Mouse (Mus musculus): ENCODE measurements around the gene Prkar1a.

DNA sequence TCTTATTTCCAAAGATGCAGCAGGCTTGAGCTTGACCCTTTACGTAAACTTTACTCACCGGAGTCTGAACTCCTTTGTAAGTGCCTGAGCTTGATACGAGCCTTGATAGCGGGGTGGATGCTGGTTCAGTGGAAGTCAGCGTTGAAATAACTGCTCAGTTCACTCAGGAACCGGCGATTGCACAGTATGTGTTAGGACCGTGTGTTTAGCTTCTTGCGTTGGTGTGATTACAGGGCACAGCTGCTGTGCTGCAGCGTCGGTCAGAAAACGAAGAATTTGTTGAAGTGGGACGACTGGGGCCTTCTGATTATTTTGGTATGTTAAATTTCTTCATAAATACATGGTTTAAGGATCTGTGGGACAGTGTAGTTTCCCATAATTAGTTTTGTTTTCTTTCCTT, 17.2 kb downstream of the Prkar1a start:
- TF ChIP-seq CTCF (conservative IDR thresholded peaks at IDR 0.05; ENCODE audit: low read length) (no peak), NANOG (IDR thresholded peaks at IDR 0.05; ENCODE audit: borderline replicate concordance, low read length) (no peak), POU5F1 (IDR thresholded peaks at IDR 0.05; ENCODE audit: borderline replicate concordance, low read length) (no peak)

Measured in E14TG2a.4 (cell line).